13 mouse cellular contexts compared by ENCODE assay signal in genomic region chr4:70258205-70258604, GRCm38 (mm10).
DNase-seq lines count a peak whose midpoint lies in the region; ATAC-seq and TF ChIP-seq lines count a peak whose summit lies in the region.
"Had no signal": no experiment of that assay in that cellular context is flagged by ENCODE, and none has a peak within 500 bp of the region (broad histone marks: within the 10 kb centered on the region; RNA-seq: fewer than 3 reads in every experiment).

No protein-coding gene starts in this region.

- H3K4me1 ChIP-seq in hindbrain, embryonic 14.5 days (replicated peaks; ENCODE audit: control insufficient read depth, insufficient read depth, low read length): peaks cover 13% of the 10 kb centered on the region
- no peaks in the 10 kb centered on the region for H3K4me1 ChIP-seq in hindbrain, embryonic 11.5 days (replicated peaks; ENCODE audit: control insufficient read depth, insufficient read depth, low read length)
- peaks cover 24% of the 10 kb centered on the region for H3K4me1 ChIP-seq in cerebellum, adult 2 months (ENCODE audit: control insufficient read depth, insufficient read depth, low read length)
- H3K4me1 ChIP-seq in midbrain, postnatal 0 days (ENCODE audit: insufficient read depth, low read length): peaks cover 9% of the 10 kb centered on the region; the same call in 1 of the 2 replicates
- H3K4me1 ChIP-seq: heart, embryonic 15.5 days had no signal

- H3K4me3 ChIP-seq in hindbrain, embryonic 14.5 days (replicated peaks; ENCODE audit: low read length): no peak overlapping the region
- H3K4me3 ChIP-seq in hindbrain, embryonic 11.5 days (ENCODE audit: low read depth, low read length): no peak overlapping the region
- H3K4me3 ChIP-seq in cerebellum, adult 2 months (replicated peaks; ENCODE audit: insufficient read depth, low read depth, low read length): no peak overlapping the region
- no peak overlapping the region for H3K4me3 ChIP-seq in midbrain, postnatal 0 days (ENCODE audit: low read depth, low read length)
- H3K4me3 ChIP-seq: embryonic facial prominence, embryonic 13.5 days; heart, embryonic 15.5 days had no signal

- intact Hi-C loops in heart, postnatal 14 days (cut with DNase I): no loop called here

- WGBS in hindbrain, embryonic 14.5 days: 75% methylated on average over 6 of the region's 6 CpGs
- 87% methylated on average over 6 of the region's 6 CpGs for WGBS in hindbrain, embryonic 11.5 days
- WGBS in cerebellum, adult 2 months: 56% methylated on average over 6 of the region's 6 CpGs
- WGBS in midbrain, postnatal 0 days: 75% methylated on average over 6 of the region's 6 CpGs

- H3K4me2 ChIP-seq in hindbrain, embryonic 14.5 days (replicated peaks): no peak overlapping the region
- no peak overlapping the region for H3K4me2 ChIP-seq in hindbrain, embryonic 11.5 days (replicated peaks; ENCODE audit: low read depth, low read length)
- no peak overlapping the region for H3K4me2 ChIP-seq in midbrain, postnatal 0 days (ENCODE audit: low read depth, low read length, poor library complexity, severe bottlenecking)
- H3K4me2 ChIP-seq: embryonic facial prominence, embryonic 13.5 days; heart, embryonic 15.5 days had no signal

- no peak overlapping the region for H3K27ac ChIP-seq in hindbrain, embryonic 14.5 days
- no peak overlapping the region for H3K27ac ChIP-seq in hindbrain, embryonic 11.5 days (ENCODE audit: low read depth, low read length)
- no peak overlapping the region for H3K27ac ChIP-seq in cerebellum, adult 2 months (ENCODE audit: insufficient read depth, low read length)
- H3K27ac ChIP-seq in midbrain, postnatal 0 days (ENCODE audit: low read depth, low read length): no peak overlapping the region
- H3K27ac ChIP-seq: embryonic facial prominence, embryonic 13.5 days; heart, embryonic 15.5 days; liver, embryonic 14.5 days had no signal

- H3K27me3 ChIP-seq in hindbrain, embryonic 14.5 days (ENCODE audit: control insufficient read depth, insufficient read depth, low read length): no peaks in the 10 kb centered on the region
- no peaks in the 10 kb centered on the region for H3K27me3 ChIP-seq in hindbrain, embryonic 11.5 days (ENCODE audit: control insufficient read depth, insufficient read depth, low read length)
- no peaks in the 10 kb centered on the region for H3K27me3 ChIP-seq in cerebellum, adult 2 months (ENCODE audit: control insufficient read depth, insufficient read depth, low read length)
- H3K27me3 ChIP-seq in midbrain, postnatal 0 days (ENCODE audit: insufficient read depth, low read length): no peaks in the 10 kb centered on the region
- H3K27me3 ChIP-seq: embryonic facial prominence, embryonic 13.5 days; heart, embryonic 15.5 days had no signal

- no peak for DNase-seq in hindbrain, embryonic 14.5 days (ENCODE audit: low spot score)
- no peak for DNase-seq in hindbrain, embryonic 11.5 days (ENCODE audit: low spot score)
- DNase-seq in cerebellum, adult 2 months: peak; percentile 60 to 69
- DNase-seq in layer of hippocampus, adult 18-20 months (ENCODE audit: low spot score in 2 of 2): peak; percentile 82 to 89
- DNase-seq in midbrain, postnatal 0 days (ENCODE audit: low spot score): peak; percentile 28
- no peak for DNase-seq in embryo, embryonic 9.5 days (ENCODE audit: extremely low spot score)
- DNase-seq in heart, postnatal 14 days: no peak
- DNase-seq in adrenal gland, postnatal 25 days: no peak

- no peak for TF ChIP-seq POLR2A in cerebellum, adult 2 months (IDR thresholded peaks at IDR 0.05; ENCODE audit: borderline replicate concordance, insufficient read depth, low read length)

- peaks cover 6% of the 10 kb centered on the region for H3K36me3 ChIP-seq in hindbrain, embryonic 14.5 days (replicated peaks; ENCODE audit: control insufficient read depth, insufficient read depth)
- no peaks in the 10 kb centered on the region; the same call in 1 of the 2 replicates for H3K36me3 ChIP-seq in hindbrain, embryonic 11.5 days (ENCODE audit: control insufficient read depth, insufficient read depth, low read length)
- H3K36me3 ChIP-seq in midbrain, postnatal 0 days (ENCODE audit: insufficient read depth, low read length): peaks cover 11% of the 10 kb centered on the region

- H3K9me3 ChIP-seq in hindbrain, embryonic 14.5 days (ENCODE audit: control insufficient read depth, low read length): no peaks in the 10 kb centered on the region
- no peaks in the 10 kb centered on the region for H3K9me3 ChIP-seq in hindbrain, embryonic 11.5 days (ENCODE audit: control insufficient read depth, low read length)
- no peaks in the 10 kb centered on the region for H3K9me3 ChIP-seq in midbrain, postnatal 0 days (ENCODE audit: low read length)
- H3K9me3 ChIP-seq: embryonic facial prominence, embryonic 13.5 days; heart, embryonic 15.5 days had no signal

- no peak overlapping the region for H3K9ac ChIP-seq in hindbrain, embryonic 14.5 days
- H3K9ac ChIP-seq in hindbrain, embryonic 11.5 days (ENCODE audit: low read depth, low read length): no peak overlapping the region
- no peak overlapping the region for H3K9ac ChIP-seq in midbrain, postnatal 0 days (replicated peaks; ENCODE audit: low read length, poor library complexity, severe bottlenecking)
- H3K9ac ChIP-seq: embryonic facial prominence, embryonic 13.5 days; heart, embryonic 15.5 days; liver, embryonic 14.5 days had no signal

- ATAC-seq in hindbrain, embryonic 14.5 days (ENCODE audit: low FRiP score): 0 out of 2 replicates have a peak, but pooled peaks have one; percentile 18
- no peak for ATAC-seq in hindbrain, embryonic 11.5 days (ENCODE audit: low FRiP score)
- peak; percentile 25; the same call in 1 of the 2 replicates for ATAC-seq in midbrain, postnatal 0 days (ENCODE audit: low FRiP score)
- ATAC-seq: activated CD4-positive, CD25-positive, alpha-beta regulatory T cell, adult 4 months; CD4-positive, CD25-positive, alpha-beta regulatory T cell, adult 4 months had no signal

- TF ChIP-seq CTCF in cerebellum, adult 2 months (IDR thresholded peaks at IDR 0.05; ENCODE audit: borderline replicate concordance, insufficient read depth, low read depth, low read length): no peak
- TF ChIP-seq CTCF in midbrain, postnatal 0 days (IDR thresholded peaks at IDR 0.05): no peak

Comparison
In these comparisons a context has a peak if more than half of its experiments do, and no peak if none do; other contexts are left out.
1. DNase-seq: peak in cerebellum, adult 2 months (2 of 2), layer of hippocampus, adult 18-20 months (2 of 2) and midbrain, postnatal 0 days (single experiment); none in hindbrain, embryonic 14.5 days (single experiment), hindbrain, embryonic 11.5 days (single experiment), embryo, embryonic 9.5 days (single experiment), heart, postnatal 14 days (0 of 2) and adrenal gland, postnatal 25 days (single experiment).